Mouse (Mus musculus) macrophage (primary cell): Measurements from ENCODE around the gene Asap3. TPM values are rescaled to one million over a fixed set of nuclear protein-coding genes. Genes with fewer than 3 reads are reported as not detected.

Experiments
- H3K27ac ChIP-seq: fragments of 350-480 bp; formaldehyde crosslinking; 2 replicates; pipeline ENCODE4 v1.9.0; 2021
- H3K36me3 ChIP-seq: fragments of 350-480 bp; formaldehyde crosslinking; 2 replicates; pipeline ENCODE4 v1.9.0; 2021; ENCODE audit errors: inconsistent target
- H3K4me3 ChIP-seq: fragments of 350-480 bp; formaldehyde crosslinking; 2 replicates; pipeline ENCODE4 v1.9.0; 2021; ENCODE audit errors: inconsistent target
- H3K79me2 ChIP-seq: fragments of 350-480 bp; formaldehyde crosslinking; 2 replicates; pipeline ENCODE4 v1.9.0; 2021; ENCODE audit errors: inconsistent target
- whole genome bisulfite sequencing: methylation state at CpG from one replicate; pipeline ENCODE4 v1.1.7; 2026; ENCODE audit warnings: inconsistent platforms; ENCODE audit not compliant: missing documents; 5-methylcytosine and 5-hydroxymethylcytosine counted together
- polyA plus RNA-seq: library from polyadenylated mRNA; stranded (reverse); fragments of 250-400 nt; gene quantifications from 3 replicates; pipeline ENCODE4 v1.2.4, GENCODE M21; 2018; ENCODE audit warnings: inconsistent platforms

The Asap3 gene
- polyA plus RNA-seq, 1 experiment from 2014 or later = 0.04 TPM

- Histone ChIP-seq H3K27ac (no peak overlapping the region), H3K36me3 (no peaks in the 10 kb centered on the region), H3K79me2 (no peaks in the 10 kb centered on the region), H3K4me3 (no peak overlapping the region)
- WGBS = 85% methylated on average over 12 of the region's 13 CpGs
Measured at GRCm38 (mm10) chr4:136223549-136224239, 17.5 kb downstream of the Asap3 start.

GRCm38 (mm10) chr4:136224240-136224559, 18.0 kb downstream of the Asap3 start:
- Histone ChIP-seq H3K27ac (no peak overlapping the region), H3K79me2 (no peaks in the 10 kb centered on the region), H3K36me3 (no peaks in the 10 kb centered on the region), H3K4me3 (no peak overlapping the region)
- 96% methylated on average over 4 of the region's 5 CpGs for WGBS

GRCm38 (mm10) chr4:136224677-136225460, 18.7 kb downstream of the Asap3 start:
- no peaks in the 10 kb centered on the region for H3K36me3 ChIP-seq
- 65% methylated on average over 21 of the region's 23 CpGs for WGBS
- no peak overlapping the region for H3K27ac ChIP-seq
- H3K79me2 ChIP-seq = no peaks in the 10 kb centered on the region
- no peak overlapping the region for H3K4me3 ChIP-seq

GRCm38 (mm10) chr4:136227408-136227807, 21.2 kb downstream of the Asap3 start:
- WGBS = 73% methylated on average over 6 of the region's 7 CpGs
- H3K27ac ChIP-seq = no peak overlapping the region
- no peaks in the 10 kb centered on the region for H3K36me3 ChIP-seq
- H3K4me3 ChIP-seq = no peak overlapping the region
- H3K79me2 ChIP-seq = no peaks in the 10 kb centered on the region

GRCm38 (mm10) chr4:136228640-136229039, 22.5 kb downstream of the Asap3 start:
- no peaks in the 10 kb centered on the region for H3K36me3 ChIP-seq
- no peak overlapping the region for H3K27ac ChIP-seq
- H3K79me2 ChIP-seq = no peaks in the 10 kb centered on the region
- no peak overlapping the region for H3K4me3 ChIP-seq
- WGBS = 82% methylated on average over 5 of the region's 5 CpGs

- no peaks in the 10 kb centered on the region for H3K79me2 ChIP-seq
- H3K4me3 ChIP-seq = no peak overlapping the region
- no peak overlapping the region for H3K27ac ChIP-seq
- H3K36me3 ChIP-seq = no peaks in the 10 kb centered on the region
- 26% methylated on average over 13 of the region's 13 CpGs for WGBS
Measured at GRCm38 (mm10) chr4:136238669-136239068, 32.5 kb downstream of the Asap3 start.

GRCm38 (mm10) chr4:136239111-136239510, 32.9 kb downstream of the Asap3 start:
- Histone ChIP-seq H3K36me3 (no peaks in the 10 kb centered on the region), H3K79me2 (no peaks in the 10 kb centered on the region), H3K27ac (no peak overlapping the region), H3K4me3 (no peak overlapping the region)
- 76% methylated on average over 9 of the region's 9 CpGs for WGBS

GRCm38 (mm10) chr4:136239622-136240021, 33.5 kb downstream of the Asap3 start:
- Histone ChIP-seq H3K27ac (no peak overlapping the region), H3K36me3 (no peaks in the 10 kb centered on the region), H3K4me3 (no peak overlapping the region), H3K79me2 (no peaks in the 10 kb centered on the region)
- WGBS = 13% methylated on average over 8 of the region's 8 CpGs

GRCm38 (mm10) chr4:136240123-136240522, 34.0 kb downstream of the Asap3 start:
- H3K27ac ChIP-seq = no peak overlapping the region
- H3K79me2 ChIP-seq = no peaks in the 10 kb centered on the region
- no peak overlapping the region for H3K4me3 ChIP-seq
- H3K36me3 ChIP-seq = no peaks in the 10 kb centered on the region
- WGBS = 66% methylated on average over 14 of the region's 14 CpGs

GRCm38 (mm10) chr4:136240955-136241354, 34.8 kb downstream of the Asap3 start:
- H3K27ac ChIP-seq = no peak overlapping the region
- no peak overlapping the region for H3K4me3 ChIP-seq
- H3K79me2 ChIP-seq = no peaks in the 10 kb centered on the region
- H3K36me3 ChIP-seq = no peaks in the 10 kb centered on the region
- WGBS = 89% methylated on average over 8 of the region's 8 CpGs

- 47% methylated on average over 8 of the region's 8 CpGs for WGBS
- no peaks in the 10 kb centered on the region for H3K36me3 ChIP-seq
- no peaks in the 10 kb centered on the region for H3K79me2 ChIP-seq
- no peak overlapping the region for H3K27ac ChIP-seq
- H3K4me3 ChIP-seq = no peak overlapping the region
Measured at GRCm38 (mm10) chr4:136242065-136242703, 36.0 kb downstream of the Asap3 start.

- Histone ChIP-seq H3K27ac (no peak overlapping the region), H3K79me2 (no peaks in the 10 kb centered on the region), H3K4me3 (no peak overlapping the region), H3K36me3 (no peaks in the 10 kb centered on the region)
- 86% methylated on average over 7 of the region's 7 CpGs for WGBS
Measured at GRCm38 (mm10) chr4:136242728-136243127, 36.6 kb downstream of the Asap3 start.

GRCm38 (mm10) chr4:136244208-136244607, 38.0 kb downstream of the Asap3 start:
- no peak overlapping the region for H3K4me3 ChIP-seq
- WGBS = 89% methylated on average over 7 of the region's 7 CpGs
- H3K79me2 ChIP-seq = no peaks in the 10 kb centered on the region
- no peak overlapping the region for H3K27ac ChIP-seq
- no peaks in the 10 kb centered on the region for H3K36me3 ChIP-seq

- H3K36me3 ChIP-seq = no peaks in the 10 kb centered on the region
- 49% methylated on average over 5 of the region's 5 CpGs for WGBS
- H3K4me3 ChIP-seq = no peak overlapping the region
- H3K27ac ChIP-seq = no peak overlapping the region
- H3K79me2 ChIP-seq = no peaks in the 10 kb centered on the region
Measured at GRCm38 (mm10) chr4:136245681-136246080, 39.5 kb downstream of the Asap3 start.

GRCm38 (mm10) chr4:136246568-136246969, 40.4 kb downstream of the Asap3 start:
- Histone ChIP-seq H3K27ac (no peak overlapping the region), H3K36me3 (no peaks in the 10 kb centered on the region), H3K79me2 (no peaks in the 10 kb centered on the region), H3K4me3 (no peak overlapping the region)
- 10% methylated on average over 12 of the region's 12 CpGs for WGBS
